ENCODE assay signal across 8 mouse cellular contexts in the genomic region with DNA sequence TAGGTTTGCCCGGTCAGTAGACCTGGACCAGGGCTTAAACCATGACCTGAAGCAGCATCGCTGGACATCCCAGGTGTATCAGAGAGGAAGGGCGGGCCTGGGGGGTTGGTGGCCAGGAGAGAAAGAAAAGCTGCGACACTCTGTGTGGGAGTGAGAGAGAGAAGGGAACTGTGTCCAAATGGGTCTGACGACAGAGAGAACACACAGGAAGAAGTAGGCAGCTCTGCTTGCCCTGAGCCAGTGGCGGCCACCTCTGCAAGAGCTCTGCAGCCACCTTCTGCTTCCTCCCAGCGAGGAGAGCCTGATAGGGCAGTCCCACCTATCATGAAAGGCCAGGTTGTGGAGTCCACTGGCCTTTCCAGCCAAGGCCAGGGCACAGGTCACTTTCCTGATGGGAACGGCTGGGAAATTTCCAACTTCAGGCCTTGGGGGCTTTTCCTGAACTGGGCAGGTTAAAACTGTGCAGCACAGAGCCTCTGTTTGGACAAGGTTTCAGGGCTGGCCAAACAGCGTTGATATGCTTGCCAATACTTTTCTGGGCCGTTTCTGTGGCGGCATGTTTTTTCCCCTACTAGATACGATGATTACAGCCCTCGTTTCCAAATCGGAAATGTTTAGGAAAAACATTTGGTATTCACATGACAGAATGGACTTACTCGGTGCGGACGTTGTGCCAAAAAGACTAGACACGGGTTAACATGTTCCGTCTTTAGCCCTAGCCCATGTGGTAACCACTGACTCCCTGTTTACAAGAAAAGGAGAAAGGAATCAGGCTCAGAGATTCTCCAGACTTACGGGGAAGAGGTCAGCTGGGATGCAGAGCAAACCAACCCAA. TPM values are rescaled to one million over a fixed set of nuclear protein-coding genes. Genes with fewer than 3 reads are reported as not detected.
DNase-seq lines count a peak whose midpoint lies in the region; ATAC-seq and TF ChIP-seq lines count a peak whose summit lies in the region.

No protein-coding gene starts in this region.

- no peaks in the 10 kb centered on the region for H3K79me2 ChIP-seq in CH12.LX (replicated peaks; ENCODE audit: control insufficient read depth, extremely low read depth, insufficient read depth, poor library complexity, severe bottlenecking)
- no peaks in the 10 kb centered on the region for H3K79me2 ChIP-seq in heart, adult 2 months (replicated peaks; ENCODE audit: control insufficient read depth, insufficient read depth, low read length)
- no peaks in the 10 kb centered on the region; the same call in 1 of the 2 replicates for H3K79me2 ChIP-seq in liver, adult 2 months (ENCODE audit: control insufficient read depth, insufficient read depth, low read length)

- TF ChIP-seq EP300 in CH12.LX (IDR thresholded peaks at IDR 0.05; ENCODE audit: low read length), result no peak
- TF ChIP-seq EP300 in heart, adult 2 months (IDR thresholded peaks at IDR 0.05; ENCODE audit: insufficient read depth, low read depth, low read length), result no peak

- TF ChIP-seq RAD21 in CH12.LX (IDR thresholded peaks at IDR 0.05; ENCODE audit: low read depth, low read length), result no peak

- TF ChIP-seq POLR2A in CH12.LX (IDR thresholded peaks at IDR 0.05; ENCODE audit: low read depth, low read length), result no peak
- TF ChIP-seq POLR2A in heart, adult 2 months (IDR thresholded peaks at IDR 0.05; ENCODE audit: insufficient read depth, low read depth, low read length), result no peak
- no peak for TF ChIP-seq POLR2A in liver, adult 2 months (IDR thresholded peaks at IDR 0.05; ENCODE audit: extremely low read depth, insufficient read depth, low read length)
- no peak for TF ChIP-seq POLR2A in small intestine, adult 2 months (IDR thresholded peaks at IDR 0.05; ENCODE audit: low read depth, low read length)

- no peak for DNase-seq in kidney, postnatal 10 days
- DNase-seq in CH12.LX (ENCODE audit: extremely low read depth), result no peak
- DNase-seq in heart, adult 2 months, result peak; percentile 67 to 69
- DNase-seq in liver, adult 2 months (ENCODE audit: extremely low read depth, low read depth, low spot score), result peak; percentile 57
- no peak for DNase-seq in midbrain, embryonic 14.5 days
- DNase-seq in frontal cortex, postnatal 10 days (ENCODE audit: low spot score in 2 of 2), result no peak

- in situ Hi-C loops in CH12.LX (cut with MboI; ENCODE audit: low pct_ligation_motif_present, low pct_unique_long_range_greater_than_20kb, low sequenced_read_pairs), result loop anchor here (5.0 kb wide), 2 partner anchors 34 to 36 kb away; a partner anchor contains a TSS

- H3K36me3 ChIP-seq in kidney, embryonic 15.5 days, result no peaks in the 10 kb centered on the region
- peaks cover 0 to 11% of the 10 kb centered on the region in 2 experiments for H3K36me3 ChIP-seq in CH12.LX (replicated peaks in 1 of 2; ENCODE audit: control insufficient read depth in 1 of 2, insufficient read depth in 1 of 2, low read length in 1 of 2)
- peaks cover 3% of the 10 kb centered on the region; the same call in 1 of the 2 replicates for H3K36me3 ChIP-seq in heart, adult 2 months (ENCODE audit: control insufficient read depth, insufficient read depth, low read length)
- H3K36me3 ChIP-seq in liver, adult 2 months (ENCODE audit: control insufficient read depth, insufficient read depth, low read length), result no peaks in the 10 kb centered on the region
- no peaks in the 10 kb centered on the region for H3K36me3 ChIP-seq in small intestine, adult 2 months (ENCODE audit: control insufficient read depth, insufficient read depth, low read length)
- no peaks in the 10 kb centered on the region for H3K36me3 ChIP-seq in midbrain, embryonic 14.5 days (ENCODE audit: control insufficient read depth, insufficient read depth, low read length)

- H3K4me2 ChIP-seq in kidney, embryonic 15.5 days, result peak overlapping the region; percentile 51; the same call in 1 of the 2 replicates
- peak overlapping the region; percentile 22; the same call in 1 of the 2 replicates for H3K4me2 ChIP-seq in CH12.LX (ENCODE audit: insufficient read depth, low read depth, poor library complexity, severe bottlenecking)
- H3K4me2 ChIP-seq in midbrain, embryonic 14.5 days (ENCODE audit: low read length), result no peak overlapping the region

- ATAC-seq in kidney, embryonic 15.5 days (replicated peaks; ENCODE audit: low FRiP score), result 0 out of 2 replicates have a peak, but pooled peaks have one; percentile 10
- ATAC-seq in midbrain, embryonic 14.5 days (ENCODE audit: low FRiP score, low TSS enrichment), result no peak

- no peak overlapping the region for H3K9ac ChIP-seq in kidney, embryonic 15.5 days
- peak overlapping the region; percentile 33 for H3K9ac ChIP-seq in CH12.LX (ENCODE audit: insufficient read depth, low read depth)
- peak overlapping the region; percentile 28 for H3K9ac ChIP-seq in heart, adult 2 months (ENCODE audit: low read depth, low read length)
- peak overlapping the region; percentile 22 for H3K9ac ChIP-seq in liver, adult 2 months (ENCODE audit: low read depth, low read length)
- no peak overlapping the region for H3K9ac ChIP-seq in midbrain, embryonic 14.5 days (replicated peaks; ENCODE audit: low read length)

- dilution Hi-C loops in CH12.LX (cut with MboI; ENCODE audit: extremely low pct_ligation_motif_present, extremely low pct_unique_long_range_greater_than_20kb, low sequenced_read_pairs), result no loop called here

- TF ChIP-seq CTCF in CH12.LX (conservative IDR thresholded peaks at IDR 0.05 in 1 of 2, IDR thresholded peaks at IDR 0.05 in 1 of 2; ENCODE audit: low read depth in 2 of 2, low read length in 2 of 2), result no peak
- no peak for TF ChIP-seq CTCF in heart, adult 2 months (IDR thresholded peaks at IDR 0.05)
- no peak for TF ChIP-seq CTCF in liver, adult 2 months (IDR thresholded peaks at IDR 0.05; ENCODE audit: low read depth, low read length)
- TF ChIP-seq CTCF in small intestine, adult 2 months (IDR thresholded peaks at IDR 0.05; ENCODE audit: extremely low read depth, insufficient read length, insufficient replicate concordance, low read depth, low read length), result no peak

- intact Hi-C loops in heart, adult 2 months (cut with DNase I), result loop anchor here (2.0 to 5.0 kb wide), 2 partner anchors 28 to 41 kb away; no protein-coding TSS in a partner anchor

- H3K27me3 ChIP-seq in kidney, embryonic 15.5 days, result 0 out of 2 replicates have a peak, but pooled peaks cover 2% of the 10 kb centered on the region
- no peaks in the 10 kb centered on the region for H3K27me3 ChIP-seq in CH12.LX (replicated peaks)
- no peaks in the 10 kb centered on the region for H3K27me3 ChIP-seq in heart, adult 2 months (ENCODE audit: control insufficient read depth, insufficient read depth, low read length)
- H3K27me3 ChIP-seq in liver, adult 2 months (ENCODE audit: control insufficient read depth, insufficient read depth, low read length), result no peaks in the 10 kb centered on the region
- no peaks in the 10 kb centered on the region for H3K27me3 ChIP-seq in small intestine, adult 2 months (ENCODE audit: control insufficient read depth, insufficient read depth, low read length)
- no peaks in the 10 kb centered on the region for H3K27me3 ChIP-seq in midbrain, embryonic 14.5 days (ENCODE audit: control insufficient read depth, insufficient read depth, low read length)

- H3K9me3 ChIP-seq in kidney, embryonic 15.5 days (replicated peaks), result no peaks in the 10 kb centered on the region
- H3K9me3 ChIP-seq in CH12.LX (replicated peaks; ENCODE audit: low read length), result no peaks in the 10 kb centered on the region
- no peaks in the 10 kb centered on the region for H3K9me3 ChIP-seq in midbrain, embryonic 14.5 days (ENCODE audit: control insufficient read depth, low read length)

- WGBS in kidney, embryonic 15.5 days, result 64% methylated on average over 20 of the region's 20 CpGs
- WGBS in heart, adult 2 months, result 24% methylated on average over 20 of the region's 20 CpGs
- 10% methylated on average over 20 of the region's 20 CpGs for WGBS in liver, adult 2 months
- 64% methylated on average over 20 of the region's 20 CpGs for WGBS in small intestine, adult 2 months
- 83% methylated on average over 20 of the region's 20 CpGs for WGBS in midbrain, embryonic 14.5 days

- H3K4me3 ChIP-seq in kidney, embryonic 15.5 days (replicated peaks), result no peak overlapping the region
- H3K4me3 ChIP-seq in CH12.LX (replicated peaks in 1 of 3; ENCODE audit: low read depth in 2 of 3, low read length in 2 of 3, poor library complexity in 1 of 3), result peak overlapping the region; percentile 48 to 66 (median 63)
- peak overlapping the region; percentile 50 for H3K4me3 ChIP-seq in heart, adult 2 months
- no peak overlapping the region for H3K4me3 ChIP-seq in liver, adult 2 months (ENCODE audit: insufficient read depth, low read depth, low read length)
- H3K4me3 ChIP-seq in small intestine, adult 2 months (ENCODE audit: low read depth, low read length), result peak overlapping the region; percentile 41
- H3K4me3 ChIP-seq in midbrain, embryonic 14.5 days (replicated peaks; ENCODE audit: low read depth, low read length), result no peak overlapping the region

- peak overlapping the region; percentile 54; the same call in 1 of the 2 replicates for H3K27ac ChIP-seq in kidney, embryonic 15.5 days
- peak overlapping the region; percentile 73 for H3K27ac ChIP-seq in CH12.LX (ENCODE audit: insufficient read depth, low read depth)
- H3K27ac ChIP-seq in heart, adult 2 months, result peak overlapping the region; percentile 88
- H3K27ac ChIP-seq in liver, adult 2 months (replicated peaks; ENCODE audit: insufficient read depth, low read depth, low read length), result peak overlapping the region; percentile 28
- peak overlapping the region; percentile 64 for H3K27ac ChIP-seq in small intestine, adult 2 months (ENCODE audit: insufficient read depth, low read depth, low read length)
- no peak overlapping the region for H3K27ac ChIP-seq in midbrain, embryonic 14.5 days (replicated peaks; ENCODE audit: low read depth, low read length)

- H3K4me1 ChIP-seq in kidney, embryonic 15.5 days, result peaks cover 38% of the 10 kb centered on the region
- peaks cover 4 to 49% of the 10 kb centered on the region in 2 experiments; a peak in 3 of 4 replicates for H3K4me1 ChIP-seq in CH12.LX (ENCODE audit: control insufficient read depth in 1 of 2, insufficient read depth in 2 of 2)
- H3K4me1 ChIP-seq in heart, adult 2 months (ENCODE audit: control insufficient read depth, insufficient read depth, low read length), result peaks cover 31% of the 10 kb centered on the region
- peaks cover 23% of the 10 kb centered on the region for H3K4me1 ChIP-seq in liver, adult 2 months (ENCODE audit: control insufficient read depth, insufficient read depth, low read length)
- H3K4me1 ChIP-seq in small intestine, adult 2 months (ENCODE audit: control insufficient read depth, insufficient read depth, insufficient read length, low read length), result peaks cover 29% of the 10 kb centered on the region
- peaks cover 6% of the 10 kb centered on the region; the same call in 1 of the 2 replicates for H3K4me1 ChIP-seq in midbrain, embryonic 14.5 days (ENCODE audit: control insufficient read depth, insufficient read depth, low read length)

RNA-seq across cellular contexts. Expression of a gene that starts 35.4 kb away (rescaled TPM):
- 3.2 and 3.8 TPM in 2 replicates for polyA plus RNA-seq in kidney, embryonic 15.5 days (2015; fragmentation: Nextera tagmentation; extraction: Ambion mirVana)
- total RNA-seq in CH12.LX (2012; rRNA removed), result 4.5 and 5.3 TPM in 2 replicates
- 6.6 and 6.8 TPM in 2 replicates for total RNA-seq in CH12.LX (2014; rRNA removed)
- 10.9 and 12.4 TPM in 2 replicates for polyA plus RNA-seq in CH12.LX (2012; ENCODE audit: insufficient read length, low read depth)
- total RNA-seq in heart, adult 2 months (2021), result 10 to 100 TPM; 43.7 to 58.1 TPM
- 21.2 and 25.8 TPM in 2 replicates for polyA plus RNA-seq in heart, adult 2 months (2012; rRNA removed)
- total RNA-seq in liver, adult 2 months (2014; rRNA removed), result 3.0 and 3.7 TPM in 2 replicates
- 0.66 and 1.2 TPM in 2 replicates for polyA plus RNA-seq in liver, adult 2 months (2012; rRNA removed)
- polyA plus RNA-seq in small intestine, adult 2 months (2012; rRNA removed), result 2.0 and 3.1 TPM in 2 replicates
- 0.57 and 1.2 TPM in 2 replicates for polyA plus RNA-seq in midbrain, embryonic 14.5 days (2014; fragmentation: Nextera tagmentation; extraction: Ambion mirVana)

Comparison
In these comparisons a context has a peak if more than half of its experiments do, and no peak if none do; other contexts are left out.
1. H3K4me3 ChIP-seq: peak in CH12.LX (3 of 3), heart, adult 2 months (single experiment) and small intestine, adult 2 months (single experiment); none in kidney, embryonic 15.5 days (single experiment), liver, adult 2 months (single experiment) and midbrain, embryonic 14.5 days (single experiment).
2. H3K9ac ChIP-seq: peak in CH12.LX (single experiment), heart, adult 2 months (single experiment) and liver, adult 2 months (single experiment); none in kidney, embryonic 15.5 days (single experiment) and midbrain, embryonic 14.5 days (single experiment).
3. DNase-seq: peak in heart, adult 2 months (2 of 2) and liver, adult 2 months (single experiment); none in kidney, postnatal 10 days (single experiment), CH12.LX (single experiment), midbrain, embryonic 14.5 days (single experiment) and frontal cortex, postnatal 10 days (0 of 2).